Mouse (Mus musculus) heart, embryonic 12.5 days (tissue): Measurements from ENCODE around the gene Vps37b. TPM values are rescaled to one million over a fixed set of nuclear protein-coding genes. Genes with fewer than 3 reads are reported as not detected.
"Not testable (repeated sequence)": the region's sequence is repeated elsewhere in the genome, so short reads cannot be mapped to it uniquely, and the experiment has no call there.

Experiments
- ATAC-seq: fragments of 200-750 bp; cut with Nextera tagmentation; 2 replicates; pipeline ENCODE4 v1.8.0; 2017; ENCODE audit warnings: moderate TSS enrichment, moderate library complexity; ENCODE audit not compliant: insufficient number of reproducible peaks, low FRiP score
- H3K27ac ChIP-seq: fragments of 300-500 bp; sonication (generic); 2 replicates; pipeline ENCODE4 v1.5.1; 2016; ENCODE audit warnings: mild to moderate bottlenecking, moderate library complexity; ENCODE audit not compliant: poor library complexity, severe bottlenecking
- H3K27me3 ChIP-seq: fragments of 300-500 bp; sonication (generic); replicated peaks from 2 replicates; pipeline ENCODE4 v1.6.1; 2016; ENCODE audit warnings: mild to moderate bottlenecking, moderate library complexity
- H3K36me3 ChIP-seq: fragments of 300-500 bp; sonication (generic); 2 replicates; pipeline ENCODE4 v1.6.1; 2016; ENCODE audit warnings: mild to moderate bottlenecking, moderate library complexity
- H3K4me1 ChIP-seq: fragments of 300-500 bp; sonication (generic); replicated peaks from 2 replicates; pipeline ENCODE4 v1.6.1; 2016; ENCODE audit warnings: mild to moderate bottlenecking
- H3K4me2 ChIP-seq: fragments of 300-500 bp; sonication (generic); 2 replicates; pipeline ENCODE4 v1.6.1; 2016; ENCODE audit warnings: mild to moderate bottlenecking, moderate library complexity
- H3K4me3 ChIP-seq: fragments of 300-500 bp; sonication (generic); 2 replicates; pipeline ENCODE4 v1.5.1; 2016; ENCODE audit warnings: mild to moderate bottlenecking
- H3K9ac ChIP-seq: fragments of 300-500 bp; sonication (generic); 2 replicates; pipeline ENCODE4 v1.6.1; 2016; ENCODE audit warnings: mild to moderate bottlenecking, moderate library complexity
- H3K9me3 ChIP-seq: fragments of 300-500 bp; sonication (generic); replicated peaks from 2 replicates; pipeline ENCODE4 v1.6.1; 2016; ENCODE audit warnings: mild to moderate bottlenecking, moderate library complexity
- WGBS: fragments of 180-500 bp; shearing (Covaris S2); methylation state at CpG from one replicate; pipeline ENCODE4 v1.1.7; 2016; 5-methylcytosine and 5-hydroxymethylcytosine counted together
- polyA plus RNA-seq: library from polyadenylated mRNA; unstranded; fragments of >200 nt; fragmentation: Nextera tagmentation; extraction: Ambion mirVana; gene quantifications from 2 replicates; pipeline ENCODE4 v1.2.1, GENCODE M21; 2016

The Vps37b gene
- polyA plus RNA-seq, 1 experiment from 2014 or later = 61.9 TPM

DNA sequence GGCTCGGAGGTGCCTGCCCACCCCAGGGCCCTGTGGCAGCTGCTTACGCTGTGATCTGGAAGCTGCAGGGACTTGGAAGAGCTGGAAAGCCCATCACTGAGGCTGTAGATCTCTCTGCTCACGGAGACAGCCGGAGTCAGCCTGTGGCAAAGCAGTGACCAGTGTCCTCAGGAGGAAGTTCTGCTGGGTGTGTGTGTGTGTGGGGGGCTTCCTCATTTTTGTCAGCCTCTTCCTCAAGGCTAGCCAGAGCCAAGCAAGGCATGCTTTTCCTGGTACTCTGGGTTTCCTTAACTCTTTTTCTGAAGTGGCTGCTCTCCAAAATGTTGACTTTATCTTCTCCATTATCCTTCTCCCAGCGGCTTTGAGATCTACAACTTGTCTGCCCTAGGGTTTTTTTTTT is 27.6 kb upstream of the Vps37b start:
- Histone ChIP-seq H3K27ac (no peak overlapping the region), H3K4me3 (no peak overlapping the region), H3K9me3 (no peaks in the 10 kb centered on the region), H3K36me3 (no peaks in the 10 kb centered on the region), H3K4me2 (no peak overlapping the region), H3K27me3 (peaks cover 9% of the 10 kb centered on the region), H3K4me1 (peaks cover 22% of the 10 kb centered on the region), H3K9ac (no peak overlapping the region)
- no peak; the same call in 1 of the 2 replicates for ATAC-seq
- WGBS = 40% methylated on average over 5 of the region's 5 CpGs

DNA sequence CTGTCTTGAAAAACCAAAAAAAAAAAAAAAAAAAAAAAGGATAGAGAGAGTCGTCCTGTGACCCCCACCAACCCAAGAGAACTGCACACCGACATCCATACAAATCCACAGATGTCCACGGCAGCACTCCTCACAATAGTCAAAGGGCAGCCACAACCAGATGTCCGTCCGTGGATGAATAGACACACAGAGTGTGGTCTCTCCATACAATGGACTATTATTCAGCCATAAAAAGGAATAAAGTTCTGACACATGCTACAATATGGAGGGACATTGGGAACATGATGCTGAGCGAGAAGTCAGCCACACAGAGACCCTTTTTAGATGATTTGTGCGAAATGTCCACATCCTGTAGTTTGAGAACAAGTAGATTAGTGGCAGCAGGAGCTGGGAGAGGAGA is 26.7 kb upstream of the Vps37b start:
- ATAC-seq = no peak
- no peak overlapping the region for H3K4me2 ChIP-seq
- no peak overlapping the region for H3K27ac ChIP-seq
- peaks cover 22% of the 10 kb centered on the region for H3K4me1 ChIP-seq
- no peaks in the 10 kb centered on the region for H3K9me3 ChIP-seq
- 82% methylated on average over 7 of the region's 7 CpGs for whole genome bisulfite sequencing
- no peak overlapping the region for H3K4me3 ChIP-seq
- no peaks in the 10 kb centered on the region for H3K36me3 ChIP-seq
- H3K27me3 ChIP-seq = peaks cover 9% of the 10 kb centered on the region
- H3K9ac ChIP-seq = no peak overlapping the region

DNA sequence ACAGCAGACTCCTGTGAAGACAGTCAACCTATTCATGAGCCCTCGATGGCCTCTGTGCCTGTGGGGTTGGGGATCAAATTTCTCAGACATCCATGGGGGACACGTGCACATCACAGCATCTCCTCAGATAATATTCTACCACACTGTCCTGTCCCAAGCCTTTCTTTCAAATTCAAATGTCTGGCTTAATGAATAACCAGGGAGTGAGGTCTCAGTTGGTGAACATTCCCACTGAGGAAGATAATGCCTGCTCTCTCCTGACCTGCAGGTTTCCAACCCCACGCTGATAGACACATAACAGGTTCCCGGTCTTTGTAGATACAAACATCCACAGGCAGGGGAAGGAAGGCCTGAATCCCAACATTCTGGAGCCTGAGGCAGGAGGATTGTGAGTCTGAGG is 24.9 kb upstream of the Vps37b start:
- H3K27ac ChIP-seq = no peak overlapping the region
- no peak overlapping the region for H3K4me3 ChIP-seq
- H3K4me2 ChIP-seq = no peak overlapping the region
- no peak overlapping the region for H3K9ac ChIP-seq
- ATAC-seq = no peak
- no peaks in the 10 kb centered on the region for H3K27me3 ChIP-seq
- H3K36me3 ChIP-seq = no peaks in the 10 kb centered on the region
- H3K4me1 ChIP-seq = peaks cover 16% of the 10 kb centered on the region
- 63% methylated on average over 4 of the region's 4 CpGs for WGBS
- no peaks in the 10 kb centered on the region for H3K9me3 ChIP-seq

DNA sequence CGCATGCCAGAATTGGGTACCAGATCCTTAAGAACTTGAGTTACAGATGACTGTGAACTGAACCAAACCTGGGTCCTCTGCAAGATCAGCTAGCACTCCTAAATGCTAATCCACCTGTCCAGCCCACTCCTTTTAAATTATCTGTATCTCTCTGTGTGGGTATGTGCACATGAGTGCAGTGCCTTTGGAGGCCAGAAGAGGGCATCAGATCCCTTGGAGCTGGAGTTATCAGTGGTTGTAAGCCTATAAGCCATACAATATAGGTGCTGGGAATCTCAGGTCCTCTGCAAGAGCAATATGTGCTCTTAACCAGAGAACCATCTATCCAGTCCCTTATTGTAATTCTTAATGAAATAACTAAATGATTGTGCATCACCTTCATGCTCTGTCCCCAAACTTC is 24.1 kb upstream of the Vps37b start:
- peaks cover 16% of the 10 kb centered on the region for H3K4me1 ChIP-seq
- H3K27me3 ChIP-seq = no peaks in the 10 kb centered on the region
- no peak overlapping the region for H3K4me2 ChIP-seq
- no peak overlapping the region for H3K4me3 ChIP-seq
- 100% methylated on average over 1 of the region's 1 CpGs for WGBS
- no peak overlapping the region for H3K27ac ChIP-seq
- no peak for ATAC-seq
- no peaks in the 10 kb centered on the region for H3K9me3 ChIP-seq
- no peaks in the 10 kb centered on the region for H3K36me3 ChIP-seq
- no peak overlapping the region for H3K9ac ChIP-seq

DNA sequence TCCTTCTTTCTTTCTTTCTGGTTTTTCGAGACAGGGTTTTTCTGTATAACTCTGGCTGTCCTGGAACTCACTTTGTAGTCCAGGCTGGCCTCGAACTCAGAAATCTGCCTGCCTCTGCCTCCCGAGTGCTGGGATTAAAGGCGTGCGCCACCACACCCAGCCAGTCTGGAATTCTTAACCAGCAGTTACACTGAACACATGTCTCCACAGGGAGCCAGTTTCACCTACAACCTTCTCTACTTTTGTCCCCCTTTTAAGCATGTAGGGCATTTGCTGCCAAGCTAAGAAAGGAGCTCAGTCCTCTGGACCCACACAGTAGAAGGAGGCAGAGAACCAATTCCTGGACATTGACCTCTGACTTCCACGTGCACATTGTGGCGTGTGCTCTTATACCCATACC is 20.6 kb upstream of the Vps37b start:
- H3K4me2 ChIP-seq, H3K36me3 ChIP-seq, ATAC-seq, H3K9ac ChIP-seq, H3K4me3 ChIP-seq, H3K9me3 ChIP-seq, H3K27me3 ChIP-seq: not testable (repeated sequence)
- H3K4me1 ChIP-seq = peaks cover 25% of the 10 kb centered on the region
- H3K27ac ChIP-seq = peak overlapping the region; percentile 50; the same call in 1 of the 2 replicates
- 91% methylated on average over 7 of the region's 7 CpGs for WGBS

DNA sequence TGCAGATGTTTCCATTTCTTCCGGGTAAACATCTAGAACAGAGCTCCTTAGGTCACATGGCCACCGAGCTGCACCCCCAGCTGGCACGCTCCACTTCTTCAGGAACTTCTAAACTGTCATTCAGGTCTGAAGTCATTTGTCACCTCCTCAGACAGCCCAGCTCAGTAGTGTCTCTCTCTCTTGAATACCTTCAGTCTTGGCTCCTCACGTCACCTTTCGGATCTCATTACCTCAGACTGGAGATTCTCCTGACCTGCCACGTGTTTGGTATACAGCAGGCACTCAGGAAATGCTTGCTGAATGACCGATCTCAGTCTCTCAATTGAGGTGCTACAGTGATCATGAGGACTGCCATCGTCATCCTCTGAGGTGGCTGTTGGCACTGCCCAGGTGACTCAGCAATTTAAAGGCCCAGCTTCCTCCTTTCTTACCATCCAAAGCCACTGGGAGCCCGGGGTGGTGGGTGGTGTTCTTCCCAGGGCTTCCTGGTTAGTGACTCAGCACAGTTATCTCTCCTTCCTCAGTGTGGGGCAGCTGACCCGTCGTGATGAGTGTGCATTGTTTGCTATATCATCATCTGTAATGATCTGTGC is 19.9 kb upstream of the Vps37b start:
- no peak overlapping the region for H3K9ac ChIP-seq
- WGBS = 55% methylated on average over 11 of the region's 11 CpGs
- H3K4me1 ChIP-seq = peaks cover 31% of the 10 kb centered on the region
- H3K27me3 ChIP-seq = no peaks in the 10 kb centered on the region
- H3K9me3 ChIP-seq = no peaks in the 10 kb centered on the region
- H3K4me2 ChIP-seq = peak overlapping the region; percentile 18; the same call in 1 of the 2 replicates
- peak; percentile 92 for ATAC-seq
- H3K36me3 ChIP-seq = no peaks in the 10 kb centered on the region
- H3K4me3 ChIP-seq = peak overlapping the region; percentile 13; the same call in 1 of the 2 replicates
- H3K27ac ChIP-seq = peak overlapping the region; percentile 36; the same call in 1 of the 2 replicates

DNA sequence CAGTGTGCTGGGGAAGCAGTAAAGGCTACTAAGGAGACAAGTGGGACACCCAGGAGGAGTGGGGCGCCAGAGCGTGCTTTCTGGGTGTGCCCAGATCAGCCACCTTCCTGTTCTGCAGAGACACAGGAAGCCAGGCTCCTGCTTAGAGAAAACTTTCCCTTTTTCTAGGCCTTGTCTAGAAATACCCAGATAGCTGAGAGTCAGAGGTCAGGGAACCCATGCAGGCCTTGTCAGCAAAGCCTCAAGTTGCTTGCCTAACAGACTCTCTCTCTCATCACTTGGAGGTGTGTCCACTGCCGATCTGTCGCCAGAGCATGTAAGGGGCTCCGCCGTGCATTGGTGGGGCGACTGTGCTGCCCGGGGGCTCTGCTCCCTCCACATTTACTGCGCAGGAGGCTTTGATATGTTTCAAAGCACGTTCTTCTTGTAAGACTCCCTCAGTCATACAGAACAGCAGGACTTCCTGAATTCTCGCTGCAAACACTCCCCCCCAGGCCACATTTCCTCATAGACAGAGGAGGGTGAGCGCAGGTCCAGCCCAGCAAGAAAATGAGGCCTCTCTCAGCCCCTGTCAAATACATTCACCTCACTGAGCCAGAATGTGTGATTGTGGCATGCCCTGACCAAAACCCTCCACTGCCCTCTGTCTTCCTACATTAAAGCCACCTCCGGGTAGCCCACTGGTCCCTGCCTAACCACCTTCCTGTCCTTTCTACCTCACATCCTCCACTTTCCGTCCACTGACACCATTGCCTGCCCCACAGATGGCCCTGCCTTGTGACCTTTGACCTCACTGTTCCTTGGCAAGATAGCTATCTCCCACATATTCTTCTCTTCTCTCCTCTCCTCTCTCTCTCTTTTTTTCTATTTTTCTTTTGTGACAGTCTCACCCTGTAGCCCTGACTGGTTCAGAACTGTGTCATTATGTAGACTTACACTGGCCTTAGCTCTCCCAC is 18.3 kb upstream of the Vps37b start:
- H3K4me3 ChIP-seq = peak overlapping the region; percentile 24
- H3K36me3 ChIP-seq = no peaks in the 10 kb centered on the region
- H3K9me3 ChIP-seq = no peaks in the 10 kb centered on the region
- peak overlapping the region; percentile 37 for H3K4me2 ChIP-seq
- H3K9ac ChIP-seq = peak overlapping the region; percentile 39
- H3K4me1 ChIP-seq = peaks cover 46% of the 10 kb centered on the region
- no peaks in the 10 kb centered on the region for H3K27me3 ChIP-seq
- WGBS = 18% methylated on average over 14 of the region's 14 CpGs
- ATAC-seq = peak; percentile 37
- H3K27ac ChIP-seq = peak overlapping the region; percentile 82

DNA sequence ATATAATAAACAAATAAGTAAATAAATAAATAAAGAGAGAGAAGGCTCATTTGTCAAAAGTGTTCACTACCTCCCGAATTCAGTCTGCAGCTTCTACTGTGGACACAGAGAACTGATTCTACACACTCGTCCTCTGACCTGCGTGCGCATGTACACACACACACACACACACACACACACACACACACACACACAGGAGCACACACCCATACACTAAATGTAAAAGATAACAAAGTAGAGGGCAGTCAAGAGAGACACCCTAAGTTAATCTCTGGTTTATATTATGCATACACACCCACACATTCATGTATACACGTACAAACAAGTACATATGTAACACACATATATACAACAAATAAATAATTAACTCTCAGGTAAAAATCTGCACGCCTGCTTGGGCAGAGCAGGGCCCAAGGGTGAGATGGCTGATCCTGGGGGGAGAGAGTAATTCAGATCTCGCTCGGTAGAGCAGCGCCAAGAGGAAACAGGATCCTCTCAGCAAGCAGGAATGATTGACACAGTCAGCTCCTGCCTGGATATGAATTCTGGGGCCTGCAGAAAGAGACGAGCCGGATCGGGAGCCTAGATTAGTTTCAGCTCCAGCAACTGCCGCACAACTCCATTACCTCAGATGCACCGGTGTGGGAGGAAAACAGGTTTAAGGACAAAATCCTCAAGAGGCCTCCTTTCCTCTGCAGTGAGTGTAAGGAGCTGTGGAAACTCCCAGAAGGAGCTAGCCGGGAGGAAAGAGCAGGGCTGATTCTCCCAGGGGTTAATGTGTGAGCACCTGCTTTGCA is 17.4 kb upstream of the Vps37b start:
- ATAC-seq = no peak
- H3K4me3 ChIP-seq = peak overlapping the region; percentile 12
- peak overlapping the region; percentile 82 for H3K27ac ChIP-seq
- peak overlapping the region; percentile 37 for H3K4me2 ChIP-seq
- peaks cover 49% of the 10 kb centered on the region for H3K4me1 ChIP-seq
- 44% methylated on average over 15 of the region's 15 CpGs for WGBS
- no peaks in the 10 kb centered on the region for H3K9me3 ChIP-seq
- peak overlapping the region; percentile 39 for H3K9ac ChIP-seq
- no peaks in the 10 kb centered on the region for H3K36me3 ChIP-seq
- no peaks in the 10 kb centered on the region for H3K27me3 ChIP-seq

DNA sequence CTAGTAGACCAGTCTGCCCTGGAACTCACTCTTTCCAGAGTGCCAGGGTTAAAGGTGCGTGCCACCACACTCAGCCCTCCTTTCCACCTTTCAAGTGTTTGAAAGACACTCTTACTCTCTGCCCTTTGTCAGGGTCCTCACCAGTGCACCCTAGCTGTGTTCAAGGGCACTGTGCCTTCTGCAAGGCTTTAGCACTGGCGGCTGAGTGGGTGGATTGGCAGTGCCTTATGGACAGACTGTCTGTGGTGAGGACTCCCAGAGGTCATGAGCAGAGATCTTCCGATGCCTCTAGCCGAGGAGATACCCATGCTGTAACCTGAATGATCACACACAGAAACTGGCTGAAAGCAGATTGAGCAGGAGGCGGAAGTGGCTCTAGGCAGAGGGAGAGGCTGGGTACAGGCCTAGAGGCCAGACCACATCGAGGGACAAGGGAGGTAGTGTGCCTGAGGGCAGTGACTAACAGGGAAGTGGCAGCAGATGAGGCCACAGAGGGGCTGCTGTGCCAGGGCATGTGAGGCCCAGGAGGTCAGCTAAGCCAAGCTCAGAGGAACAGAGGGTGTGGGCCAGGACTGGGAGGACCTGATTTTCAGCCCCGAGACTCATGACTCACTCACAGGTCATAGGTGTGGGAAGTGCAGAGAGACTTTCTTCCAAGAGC is 14.8 kb upstream of the Vps37b start:
- Histone ChIP-seq H3K9ac (0 out of 2 replicates have a peak overlapping the region, but pooled peaks have one; percentile 28), H3K36me3 (no peaks in the 10 kb centered on the region), H3K4me1 (peaks cover 71% of the 10 kb centered on the region), H3K9me3 (no peaks in the 10 kb centered on the region), H3K4me2 (no peak overlapping the region), H3K27ac (0 out of 2 replicates have a peak overlapping the region, but pooled peaks have one; percentile 0), H3K27me3 (no peaks in the 10 kb centered on the region), H3K4me3 (no peak overlapping the region)
- ATAC-seq = no peak
- 68% methylated on average over 7 of the region's 7 CpGs for WGBS

DNA sequence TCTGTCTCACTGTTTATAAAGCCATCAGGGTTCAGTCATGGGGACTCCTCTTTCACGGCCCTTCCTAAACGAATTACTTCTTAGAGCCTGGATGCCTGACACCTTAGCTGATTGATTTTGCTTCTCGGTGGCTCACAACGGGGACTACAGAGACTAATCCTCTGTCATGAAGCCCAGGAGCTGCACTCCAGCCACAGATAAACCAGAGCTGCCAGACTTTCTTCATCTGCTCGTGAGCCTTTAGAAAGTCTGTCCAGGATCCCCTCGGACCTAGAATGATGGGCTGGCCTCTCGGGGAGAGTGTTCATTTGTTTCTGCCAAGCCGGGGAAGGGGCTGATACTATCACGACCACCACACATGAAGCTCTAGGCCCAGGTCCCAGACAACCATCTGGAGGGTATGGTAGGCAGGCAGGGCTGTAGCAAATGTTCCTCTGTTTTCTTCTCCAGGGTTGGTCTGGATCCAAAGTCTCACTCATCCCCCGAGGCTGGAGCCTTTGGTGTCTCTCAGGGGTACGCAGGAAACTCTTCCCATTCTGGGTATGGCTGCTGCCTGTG is 13.5 kb upstream of the Vps37b start:
- 29% methylated on average over 11 of the region's 11 CpGs for WGBS
- Histone ChIP-seq H3K4me2 (no peak overlapping the region), H3K36me3 (no peaks in the 10 kb centered on the region), H3K27me3 (no peaks in the 10 kb centered on the region), H3K4me3 (no peak overlapping the region), H3K4me1 (peaks cover 75% of the 10 kb centered on the region), H3K27ac (peak overlapping the region; percentile 48; the same call in 1 of the 2 replicates), H3K9me3 (no peaks in the 10 kb centered on the region), H3K9ac (peak overlapping the region; percentile 36; the same call in 1 of the 2 replicates)
- ATAC-seq = no peak
